Comparison of ENCODE assay signal across 18 mouse cellular contexts in the genomic region with DNA sequence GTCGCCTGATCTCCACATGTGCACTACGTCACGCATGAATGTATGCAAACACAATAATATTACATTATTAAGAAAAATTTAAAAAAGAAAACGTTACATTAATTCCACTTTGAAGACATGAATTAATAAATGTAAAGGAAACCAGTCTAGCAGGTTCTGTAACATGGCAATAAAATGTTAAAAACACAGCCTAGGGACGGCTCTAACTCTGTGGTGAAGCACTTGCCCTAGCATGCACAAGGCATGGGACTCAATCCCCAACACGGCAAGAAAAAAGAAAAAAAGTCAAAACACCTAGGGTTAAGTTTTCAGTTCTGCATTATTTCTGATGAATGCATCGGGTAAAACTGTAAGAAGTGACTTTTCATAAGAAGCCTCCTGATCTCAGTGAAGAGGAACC.
DNase-seq lines count a peak whose midpoint lies in the region; ATAC-seq and TF ChIP-seq lines count a peak whose summit lies in the region.
"Had no signal": no experiment of that assay in that cellular context is flagged by ENCODE, and none has a peak within 500 bp of the region (broad histone marks: within the 10 kb centered on the region; RNA-seq: fewer than 3 reads in every experiment).

No protein-coding gene starts in this region.

- peak; percentile 32 for DNase-seq in CH12.LX (ENCODE audit: extremely low read depth)
- peak; percentile 77 for DNase-seq in embryonic facial prominence, embryonic 14.5 days (ENCODE audit: low spot score)
- DNase-seq in urinary bladder, postnatal 36 days (ENCODE audit: low spot score in 2 of 2) = no peak
- no peak for DNase-seq in lung, postnatal 0 days (ENCODE audit: low spot score)
- DNase-seq in frontal cortex, postnatal 10 days (ENCODE audit: low spot score in 2 of 2) = no peak
- DNase-seq: adrenal gland, adult 8-10 months; adrenal gland, postnatal 36 days; cerebellum, adult 2 months; cerebellum, postnatal 10 days; gastrocnemius, postnatal 14 days had no signal

- no peak for TF ChIP-seq RAD21 in CH12.LX (IDR thresholded peaks at IDR 0.05; ENCODE audit: low read depth, low read length)

- H3K4me3 ChIP-seq in CH12.LX (replicated peaks in 1 of 3; ENCODE audit: low read depth in 2 of 3, low read length in 2 of 3, poor library complexity in 1 of 3) = no peak overlapping the region
- no peak overlapping the region for H3K4me3 ChIP-seq in embryonic facial prominence, embryonic 14.5 days (ENCODE audit: low read depth, low read length)
- H3K4me3 ChIP-seq in limb, embryonic 15.5 days = no peak overlapping the region
- H3K4me3 ChIP-seq in stomach, embryonic 16.5 days (replicated peaks; ENCODE audit: low read length) = no peak overlapping the region
- H3K4me3 ChIP-seq in lung, postnatal 0 days (ENCODE audit: low read depth, low read length) = no peak overlapping the region
- H3K4me3 ChIP-seq: forebrain, embryonic 12.5 days; heart, embryonic 12.5 days; hindbrain, embryonic 10.5 days; hindbrain, embryonic 15.5 days had no signal

- in situ Hi-C loops in CH12.LX (cut with MboI; ENCODE audit: low pct_ligation_motif_present, low pct_unique_long_range_greater_than_20kb, low sequenced_read_pairs) = no loop called here

- no peak for TF ChIP-seq EP300 in CH12.LX (IDR thresholded peaks at IDR 0.05; ENCODE audit: low read length)
- no peak for TF ChIP-seq EP300 in lung, postnatal 0 days (IDR thresholded peaks at IDR 0.05)

- H3K36me3 ChIP-seq in CH12.LX (replicated peaks in 1 of 2; ENCODE audit: control insufficient read depth in 1 of 2, insufficient read depth in 1 of 2, low read length in 1 of 2) = peaks cover 0 to 60% of the 10 kb centered on the region in 2 experiments
- H3K36me3 ChIP-seq in embryonic facial prominence, embryonic 14.5 days (ENCODE audit: control insufficient read depth, insufficient read depth, low read length) = no peaks in the 10 kb centered on the region
- no peaks in the 10 kb centered on the region for H3K36me3 ChIP-seq in limb, embryonic 15.5 days
- no peaks in the 10 kb centered on the region for H3K36me3 ChIP-seq in stomach, embryonic 16.5 days (ENCODE audit: control insufficient read depth, insufficient read depth, low read length)
- H3K36me3 ChIP-seq in lung, postnatal 0 days (ENCODE audit: insufficient read depth, low read length) = no peaks in the 10 kb centered on the region
- H3K36me3 ChIP-seq: forebrain, embryonic 12.5 days; heart, embryonic 12.5 days; hindbrain, embryonic 10.5 days; hindbrain, embryonic 15.5 days had no signal

- no peaks in the 10 kb centered on the region for H3K27me3 ChIP-seq in CH12.LX (replicated peaks)
- no peaks in the 10 kb centered on the region for H3K27me3 ChIP-seq in embryonic facial prominence, embryonic 14.5 days (replicated peaks; ENCODE audit: control insufficient read depth, insufficient read depth, low read length)
- H3K27me3 ChIP-seq in limb, embryonic 15.5 days = no peaks in the 10 kb centered on the region
- no peaks in the 10 kb centered on the region for H3K27me3 ChIP-seq in stomach, embryonic 16.5 days (ENCODE audit: control insufficient read depth, insufficient read depth, low read length)
- no peaks in the 10 kb centered on the region for H3K27me3 ChIP-seq in lung, postnatal 0 days (replicated peaks; ENCODE audit: insufficient read depth, low read length)
- H3K27me3 ChIP-seq: forebrain, embryonic 12.5 days; heart, embryonic 12.5 days; hindbrain, embryonic 15.5 days had no signal

- TF ChIP-seq CTCF in CH12.LX (conservative IDR thresholded peaks at IDR 0.05 in 1 of 2, IDR thresholded peaks at IDR 0.05 in 1 of 2; ENCODE audit: low read depth in 2 of 2, low read length in 2 of 2) = no peak
- TF ChIP-seq CTCF in lung, postnatal 0 days (IDR thresholded peaks at IDR 0.05) = no peak

- no peaks in the 10 kb centered on the region for H3K9me3 ChIP-seq in CH12.LX (replicated peaks; ENCODE audit: low read length)
- no peaks in the 10 kb centered on the region for H3K9me3 ChIP-seq in embryonic facial prominence, embryonic 14.5 days (ENCODE audit: control insufficient read depth, low read length)
- H3K9me3 ChIP-seq in limb, embryonic 15.5 days = no peaks in the 10 kb centered on the region
- H3K9me3 ChIP-seq in stomach, embryonic 16.5 days (replicated peaks; ENCODE audit: control insufficient read depth, low read length) = no peaks in the 10 kb centered on the region
- no peaks in the 10 kb centered on the region for H3K9me3 ChIP-seq in lung, postnatal 0 days (ENCODE audit: low read length)
- H3K9me3 ChIP-seq: forebrain, embryonic 12.5 days; G1E; heart, embryonic 12.5 days; hindbrain, embryonic 10.5 days; hindbrain, embryonic 15.5 days had no signal

- 68% methylated on average over 7 of the region's 7 CpGs for WGBS in embryonic facial prominence, embryonic 14.5 days
- WGBS in limb, embryonic 15.5 days = 56% methylated on average over 7 of the region's 7 CpGs
- 67% methylated on average over 7 of the region's 7 CpGs for WGBS in stomach, embryonic 16.5 days
- 77% methylated on average over 7 of the region's 7 CpGs for WGBS in lung, postnatal 0 days

- dilution Hi-C loops in CH12.LX (cut with MboI; ENCODE audit: extremely low pct_ligation_motif_present, extremely low pct_unique_long_range_greater_than_20kb, low sequenced_read_pairs) = no loop called here

- ATAC-seq in embryonic facial prominence, embryonic 14.5 days (ENCODE audit: low read depth) = peak; percentile 83; the same call in 1 of the 2 replicates
- no peak for ATAC-seq in limb, embryonic 15.5 days (ENCODE audit: insufficient number of reproducible peaks, low FRiP score, low TSS enrichment, low read depth)
- ATAC-seq in stomach, embryonic 16.5 days (ENCODE audit: insufficient read depth, low FRiP score) = no peak
- no peak for ATAC-seq in lung, postnatal 0 days
- ATAC-seq: forebrain, embryonic 16.5 days had no signal

- H3K27ac ChIP-seq in CH12.LX (ENCODE audit: insufficient read depth, low read depth) = no peak overlapping the region
- H3K27ac ChIP-seq in embryonic facial prominence, embryonic 14.5 days (replicated peaks; ENCODE audit: low read depth, low read length) = peak overlapping the region; percentile 49; the same call in 1 of the 2 replicates
- H3K27ac ChIP-seq in limb, embryonic 15.5 days = peak overlapping the region; percentile 27; the same call in 1 of the 2 replicates
- H3K27ac ChIP-seq in stomach, embryonic 16.5 days (ENCODE audit: low read length) = peak overlapping the region; percentile 60
- no peak overlapping the region for H3K27ac ChIP-seq in lung, postnatal 0 days (ENCODE audit: low read length)
- H3K27ac ChIP-seq: forebrain, embryonic 12.5 days; hindbrain, embryonic 10.5 days; hindbrain, embryonic 15.5 days had no signal

- no peak for TF ChIP-seq POLR2A in CH12.LX (IDR thresholded peaks at IDR 0.05; ENCODE audit: low read depth, low read length)

- no peak overlapping the region for H3K4me2 ChIP-seq in CH12.LX (ENCODE audit: insufficient read depth, low read depth, poor library complexity, severe bottlenecking)
- no peak overlapping the region for H3K4me2 ChIP-seq in embryonic facial prominence, embryonic 14.5 days (ENCODE audit: low read depth, low read length)
- no peak overlapping the region for H3K4me2 ChIP-seq in limb, embryonic 15.5 days
- H3K4me2 ChIP-seq in stomach, embryonic 16.5 days (ENCODE audit: low read depth, low read length) = no peak overlapping the region
- no peak overlapping the region for H3K4me2 ChIP-seq in lung, postnatal 0 days (replicated peaks; ENCODE audit: low read depth, low read length)
- H3K4me2 ChIP-seq: forebrain, embryonic 12.5 days; heart, embryonic 12.5 days; hindbrain, embryonic 15.5 days had no signal

- peaks cover 2 to 68% of the 10 kb centered on the region in 2 experiments; a peak in 3 of 4 replicates for H3K4me1 ChIP-seq in CH12.LX (ENCODE audit: control insufficient read depth in 1 of 2, insufficient read depth in 2 of 2)
- H3K4me1 ChIP-seq in embryonic facial prominence, embryonic 14.5 days (ENCODE audit: control insufficient read depth, insufficient read depth, low read length) = peaks cover 5% of the 10 kb centered on the region; the same call in 1 of the 2 replicates
- peaks cover 12% of the 10 kb centered on the region for H3K4me1 ChIP-seq in limb, embryonic 15.5 days
- H3K4me1 ChIP-seq in stomach, embryonic 16.5 days (ENCODE audit: control insufficient read depth, insufficient read depth, low read length) = peaks cover 16% of the 10 kb centered on the region
- no peaks in the 10 kb centered on the region; the same call in 1 of the 2 replicates for H3K4me1 ChIP-seq in lung, postnatal 0 days (ENCODE audit: insufficient read depth, low read depth, low read length)
- H3K4me1 ChIP-seq: forebrain, embryonic 12.5 days; hindbrain, embryonic 15.5 days had no signal

- H3K9ac ChIP-seq in CH12.LX (ENCODE audit: insufficient read depth, low read depth) = no peak overlapping the region
- no peak overlapping the region for H3K9ac ChIP-seq in embryonic facial prominence, embryonic 14.5 days (ENCODE audit: low read depth, low read length)
- H3K9ac ChIP-seq in limb, embryonic 15.5 days = no peak overlapping the region
- H3K9ac ChIP-seq in stomach, embryonic 16.5 days (ENCODE audit: low read length) = no peak overlapping the region
- H3K9ac ChIP-seq in lung, postnatal 0 days (replicated peaks; ENCODE audit: low read depth) = no peak overlapping the region
- H3K9ac ChIP-seq: forebrain, embryonic 12.5 days; heart, embryonic 12.5 days; hindbrain, embryonic 15.5 days had no signal

- no peaks in the 10 kb centered on the region for H3K79me2 ChIP-seq in CH12.LX (replicated peaks; ENCODE audit: control insufficient read depth, extremely low read depth, insufficient read depth, poor library complexity, severe bottlenecking)

TF ChIP-seq in CH12.LX, 34 proteins besides CTCF, POLR2A, EP300 and RAD21:
- TF ChIP-seq ZNF384 (IDR thresholded peaks at IDR 0.05; ENCODE audit: low read depth, low read length) (peak; percentile 58), NRF1 (IDR thresholded peaks at IDR 0.05; ENCODE audit: low read depth, low read length) (no peak), IRF4 (IDR thresholded peaks at IDR 0.05; ENCODE audit: low read depth, low read length) (0 out of 2 replicates have a peak, but pooled peaks have one; percentile 10)

Comparison
In these comparisons a context has a peak if more than half of its experiments do, and no peak if none do; other contexts are left out.
1. DNase-seq: peak in CH12.LX (single experiment) and embryonic facial prominence, embryonic 14.5 days (single experiment); none in urinary bladder, postnatal 36 days (0 of 2), lung, postnatal 0 days (single experiment) and frontal cortex, postnatal 10 days (0 of 2).
2. H3K27ac ChIP-seq: peak in embryonic facial prominence, embryonic 14.5 days (single experiment), limb, embryonic 15.5 days (single experiment) and stomach, embryonic 16.5 days (single experiment); none in CH12.LX (single experiment) and lung, postnatal 0 days (single experiment).